Mouse (Mus musculus) forebrain, embryonic 14.5 days (tissue): ENCODE data around the gene Gm5458. TPM values are rescaled to one million over a fixed set of nuclear protein-coding genes. Genes with fewer than 3 reads are reported as not detected.
"Not testable (repeated sequence)": the region's sequence is repeated elsewhere in the genome, so short reads cannot be mapped to it uniquely, and the experiment has no call there.

Experiments used
- ATAC-seq: fragments of 200-750 bp; cut with Nextera tagmentation; 2 replicates; pipeline ENCODE4 v1.8.0; 2017; ENCODE audit warnings: mild to moderate bottlenecking, moderate library complexity
- DNase-seq: peaks from one replicate; pipeline ENCODE4 v3.0.0-alpha.2; 2015; ENCODE audit warnings: low spot score
- H3K27ac ChIP-seq: fragments of 300-500 bp; sonication (generic); 2 replicates; pipeline ENCODE4 v1.5.1; 2014; ENCODE audit warnings: low read depth, mild to moderate bottlenecking, control low read depth, low read length, moderate library complexity
- H3K27me3 ChIP-seq: fragments of 300-500 bp; sonication (generic); replicated peaks from 2 replicates; pipeline ENCODE4 v1.6.1; 2014; ENCODE audit warnings: low read length, control low read depth, mixed read lengths; ENCODE audit not compliant: control insufficient read depth, insufficient read depth
- H3K36me3 ChIP-seq: fragments of 300-500 bp; sonication (generic); 2 replicates; pipeline ENCODE4 v1.6.1; 2014; ENCODE audit warnings: low read length, control low read depth; ENCODE audit not compliant: control insufficient read depth, insufficient read depth
- H3K4me1 ChIP-seq: fragments of 300-500 bp; sonication (generic); 2 replicates; pipeline ENCODE4 v1.6.1; 2014; ENCODE audit warnings: antibody characterized with exemption, low read length, control low read depth; ENCODE audit not compliant: control insufficient read depth, insufficient read depth
- H3K4me2 ChIP-seq: fragments of 300-500 bp; sonication (generic); 2 replicates; pipeline ENCODE4 v1.6.1; 2014; ENCODE audit warnings: mild to moderate bottlenecking, control low read depth, low read length
- H3K4me3 ChIP-seq: fragments of 300-500 bp; sonication (generic); 2 replicates; pipeline ENCODE4 v1.5.1; 2014; ENCODE audit warnings: low read depth, low read length, control low read depth
- H3K9ac ChIP-seq: fragments of 300-500 bp; sonication (generic); 2 replicates; pipeline ENCODE4 v1.6.1; 2014; ENCODE audit warnings: mild to moderate bottlenecking, low read length, control low read depth, moderate library complexity
- H3K9me3 ChIP-seq: fragments of 300-500 bp; sonication (generic); replicated peaks from 2 replicates; pipeline ENCODE4 v1.6.1; 2016; ENCODE audit warnings: low read length, control low read depth, mixed read lengths; ENCODE audit not compliant: control insufficient read depth
- WGBS: fragments of 180-500 bp; shearing (Covaris S2); extraction: QIAGEN DNeasy Blood & Tissue Kit; methylation state at CpG from one replicate; pipeline ENCODE4 v1.1.7; 2014; 5-methylcytosine and 5-hydroxymethylcytosine counted together
- polyA plus RNA-seq: library from polyadenylated mRNA; unstranded; fragments of >200 nt; fragmentation: Nextera tagmentation; extraction: Ambion mirVana; gene quantifications from 2 replicates; pipeline ENCODE4 v1.2.1, GENCODE M21; 2014

The Gm5458 gene
- polyA plus RNA-seq: not detected in 2 replicates

- not testable (repeated sequence) for H3K4me1 ChIP-seq, ATAC-seq, H3K36me3 ChIP-seq, H3K27ac ChIP-seq, H3K4me2 ChIP-seq, H3K4me3 ChIP-seq, DNase-seq, H3K9ac ChIP-seq, H3K27me3 ChIP-seq, H3K9me3 ChIP-seq
- WGBS: 72% methylated on average over 1 of the region's 2 CpGs
Observed at GRCm38 (mm10) chr14:19602481-19602880, at the start of gene Gm5458. TSS of gene Gm5458 (minus strand) at chr14:19602581.

- Histone ChIP-seq H3K27me3 (no peaks in the 10 kb centered on the region), H3K27ac (no peak overlapping the region), H3K4me3 (no peak overlapping the region), H3K9ac (no peak overlapping the region), H3K36me3 (no peaks in the 10 kb centered on the region), H3K4me1 (no peaks in the 10 kb centered on the region), H3K4me2 (no peak overlapping the region), H3K9me3 (no peaks in the 10 kb centered on the region)
- DNase-seq: no peak
- 79% methylated on average over 3 of the region's 3 CpGs for WGBS
- no peak for ATAC-seq
Observed at GRCm38 (mm10) chr14:19646232-19646631, 43.9 kb upstream of the Gm5458 start.

GRCm38 (mm10) chr14:19584804-19585667, 17.3 kb downstream of the Gm5458 start, which contains the start of gene Gm2237:
TSS of gene Gm2237 (minus strand) at chr14:19585135.
- not testable (repeated sequence) for H3K36me3 ChIP-seq, ATAC-seq, H3K27me3 ChIP-seq, H3K9me3 ChIP-seq, H3K4me1 ChIP-seq, H3K27ac ChIP-seq
- Histone ChIP-seq H3K4me3 (peak within 1 kb of the TSS; percentile 40), H3K4me2 (peak within 1 kb of the TSS; percentile 36), H3K9ac (peak within 1 kb of the TSS; percentile 63)
- peak; percentile 3 for DNase-seq
- WGBS: 2% methylated on average over 11 of the region's 62 CpGs

- H3K9ac ChIP-seq, H3K4me2 ChIP-seq, H3K36me3 ChIP-seq, H3K4me1 ChIP-seq, DNase-seq, H3K4me3 ChIP-seq, ATAC-seq, H3K27me3 ChIP-seq, H3K9me3 ChIP-seq, H3K27ac ChIP-seq: not testable (repeated sequence)
- 71% methylated on average over 1 of the region's 3 CpGs for WGBS
Observed at GRCm38 (mm10) chr14:19549863-19550262, 52.5 kb downstream of the Gm5458 start, which contains the start of gene Gm2244. TSS of gene Gm2244 (minus strand) at chr14:19549963.

Other genes starting within 250 kb of the Gm5458 start
- gene Gm21738, start 183.7 kb downstream of the Gm5458 start, polyA plus RNA-seq: not detected in 2 replicates
- gene Gm2244, start 52.6 kb downstream of the Gm5458 start, polyA plus RNA-seq: 0.26 and 0.48 TPM in 2 replicates
- gene Gm2237, start 17.4 kb downstream of the Gm5458 start, polyA plus RNA-seq: 4.9 and 5.1 TPM in 2 replicates
- 30.9 and 37.4 TPM in 2 replicates for gene Nid2, start 148.7 kb upstream of the Gm5458 start, polyA plus RNA-seq
- 215 and 252 TPM in 2 replicates for gene Rtraf, start 221.2 kb upstream of the Gm5458 start, polyA plus RNA-seq